Mouse (Mus musculus) neural tube, embryonic 12.5 days (tissue): ENCODE data around the gene 1700066M21Rik. TPM values are rescaled to one million over a fixed set of nuclear protein-coding genes. Genes with fewer than 3 reads are reported as not detected.

Experiments used
- ATAC-seq: fragments of 200-750 bp; cut with Nextera tagmentation; 2 replicates; pipeline ENCODE4 v1.8.0; 2017; ENCODE audit warnings: low read depth, mild to moderate bottlenecking, moderate TSS enrichment, moderate library complexity; ENCODE audit not compliant: low FRiP score
- H3K27ac ChIP-seq: fragments of 300-500 bp; sonication (generic); 2 replicates; pipeline ENCODE4 v1.5.1; 2016
- H3K27me3 ChIP-seq: fragments of 300-500 bp; sonication (generic); replicated peaks from 2 replicates; pipeline ENCODE4 v1.6.1; 2016; ENCODE audit warnings: mild to moderate bottlenecking
- H3K36me3 ChIP-seq: fragments of 300-500 bp; sonication (generic); 2 replicates; pipeline ENCODE4 v1.6.1; 2016; ENCODE audit warnings: mild to moderate bottlenecking
- H3K4me1 ChIP-seq: fragments of 300-500 bp; sonication (generic); 2 replicates; pipeline ENCODE4 v1.6.1; 2016
- H3K4me2 ChIP-seq: fragments of 300-500 bp; sonication (generic); replicated peaks from 2 replicates; pipeline ENCODE4 v1.6.1; 2016; ENCODE audit warnings: mild to moderate bottlenecking
- H3K4me3 ChIP-seq: fragments of 300-500 bp; sonication (generic); 2 replicates; pipeline ENCODE4 v1.5.1; 2016
- H3K9ac ChIP-seq: fragments of 300-500 bp; sonication (generic); 2 replicates; pipeline ENCODE4 v1.6.1; 2016; ENCODE audit warnings: mild to moderate bottlenecking
- H3K9me3 ChIP-seq: fragments of 300-500 bp; sonication (generic); 2 replicates; pipeline ENCODE4 v1.6.1; 2016; ENCODE audit warnings: mild to moderate bottlenecking
- WGBS: fragments of 180-500 bp; shearing (Covaris S2); methylation state at CpG from one replicate; pipeline ENCODE4 v1.1.7; 2016; 5-methylcytosine and 5-hydroxymethylcytosine counted together
- polyA plus RNA-seq: library from polyadenylated mRNA; unstranded; fragments of >200 nt; fragmentation: Nextera tagmentation; extraction: Ambion mirVana; gene quantifications from 2 replicates; pipeline ENCODE4 v1.2.1, GENCODE M21; 2016

1700066M21Rik gene
- 12.3 and 13.9 TPM in 2 replicates for polyA plus RNA-seq

DNA sequence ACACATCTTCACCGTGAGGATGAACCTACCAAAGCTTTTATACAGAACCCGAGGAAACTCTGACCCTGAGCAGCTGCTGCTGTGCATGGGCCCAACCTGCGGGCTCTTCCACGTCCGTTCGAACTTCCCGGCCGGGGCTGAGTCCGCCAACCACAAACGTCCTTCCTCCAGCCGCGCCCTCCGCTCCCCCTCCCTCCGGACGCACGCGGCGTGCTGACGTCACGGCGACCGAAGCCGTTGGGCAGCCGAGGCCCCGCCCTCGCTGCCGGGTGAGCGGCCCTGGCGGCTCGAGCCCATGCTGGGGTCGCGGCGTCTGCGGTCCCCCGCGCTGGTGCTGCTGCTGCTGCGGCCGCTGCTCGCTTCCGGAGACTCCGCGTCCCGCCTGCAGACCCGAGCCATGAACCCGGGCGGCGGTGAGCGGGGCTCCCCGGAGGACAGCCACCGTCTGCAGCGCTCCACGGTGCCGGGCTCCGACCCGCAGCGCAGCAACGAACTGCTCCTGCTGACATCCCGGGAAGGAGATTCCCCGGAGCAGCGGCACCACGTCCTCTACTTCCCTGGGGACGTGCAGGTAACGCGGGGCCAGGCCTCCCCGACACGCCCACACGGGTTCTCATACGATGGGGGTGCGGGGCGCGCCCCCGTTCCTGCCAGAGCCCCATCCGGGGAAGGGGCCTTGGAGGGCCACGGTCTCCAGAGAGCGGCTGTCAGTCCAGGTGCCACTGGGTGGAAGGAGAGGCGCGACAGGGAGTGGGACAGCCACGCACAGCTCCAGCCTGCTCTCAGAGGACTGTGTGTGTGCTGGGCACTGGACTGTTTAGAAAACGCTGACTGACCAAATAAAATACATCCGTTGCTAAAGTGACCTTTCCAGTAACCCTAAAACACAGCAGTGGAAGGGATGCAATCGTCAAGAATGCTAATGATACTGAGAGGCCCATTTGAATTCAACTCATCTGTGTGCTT lies at the start of gene 1700066M21Rik:
TSS of gene 1700066M21Rik (plus strand) at position 245 of the 966 bp plus-strand sequence.
- ATAC-seq = peak; percentile 98
- Histone ChIP-seq H3K36me3 (no peaks in the 10 kb centered on the region), H3K4me2 (peak within 1 kb of the TSS; percentile 91), H3K4me1 (no peaks in the 10 kb centered on the region), H3K9me3 (no peaks in the 10 kb centered on the region), H3K4me3 (peak within 1 kb of the TSS; percentile 86), H3K27ac (peak within 1 kb of the TSS; percentile 62), H3K9ac (peak within 1 kb of the TSS; percentile 86), H3K27me3 (no peaks in the 10 kb centered on the region)
- WGBS = under 1% methylated on average over 81 of the region's 81 CpGs

DNA sequence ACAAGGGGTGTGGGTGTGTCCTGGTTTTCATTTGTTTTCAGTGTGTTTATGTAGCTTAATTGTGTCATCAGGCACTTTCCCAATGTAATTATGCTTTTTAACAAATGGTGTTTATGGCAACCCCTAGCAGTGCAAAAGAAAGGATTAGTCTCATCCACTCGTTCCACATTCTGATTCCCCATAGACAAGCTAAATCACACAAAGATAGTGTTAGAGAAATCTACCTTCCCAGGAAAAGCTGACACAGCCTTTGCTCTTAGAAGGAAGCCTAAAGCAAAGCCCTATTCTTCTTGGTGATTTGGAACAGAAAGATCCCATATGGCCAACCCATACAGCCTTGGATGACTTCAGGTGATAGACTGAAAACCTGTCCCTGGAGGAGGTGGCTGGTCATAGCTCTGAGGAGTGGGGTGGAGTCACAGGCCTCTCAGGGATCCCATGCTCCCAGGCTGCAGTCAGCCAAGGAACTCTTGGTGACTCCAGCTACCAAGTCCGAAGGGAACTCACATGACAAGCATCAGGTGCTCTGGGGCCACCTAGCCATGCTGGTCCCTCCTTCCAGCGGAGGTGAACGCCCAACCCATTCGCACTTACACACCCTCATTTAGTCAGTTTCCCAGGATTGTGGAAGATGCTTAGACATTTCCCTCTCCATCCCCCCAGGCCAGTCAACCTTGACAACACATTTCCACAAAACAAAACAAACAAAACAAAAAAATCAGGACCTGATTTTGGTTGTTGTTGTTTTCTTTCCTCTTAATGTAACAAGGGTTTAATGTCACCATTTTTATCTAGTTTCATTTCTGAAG lies 47.9 kb upstream of the 1700066M21Rik start:
- Histone ChIP-seq H3K4me3 (no peak overlapping the region), H3K27me3 (no peaks in the 10 kb centered on the region), H3K9me3 (no peaks in the 10 kb centered on the region), H3K9ac (no peak overlapping the region), H3K4me1 (no peaks in the 10 kb centered on the region), H3K27ac (no peak overlapping the region), H3K4me2 (no peak overlapping the region), H3K36me3 (no peaks in the 10 kb centered on the region)
- WGBS = 74% methylated on average over 5 of the region's 5 CpGs
- ATAC-seq = no peak

DNA sequence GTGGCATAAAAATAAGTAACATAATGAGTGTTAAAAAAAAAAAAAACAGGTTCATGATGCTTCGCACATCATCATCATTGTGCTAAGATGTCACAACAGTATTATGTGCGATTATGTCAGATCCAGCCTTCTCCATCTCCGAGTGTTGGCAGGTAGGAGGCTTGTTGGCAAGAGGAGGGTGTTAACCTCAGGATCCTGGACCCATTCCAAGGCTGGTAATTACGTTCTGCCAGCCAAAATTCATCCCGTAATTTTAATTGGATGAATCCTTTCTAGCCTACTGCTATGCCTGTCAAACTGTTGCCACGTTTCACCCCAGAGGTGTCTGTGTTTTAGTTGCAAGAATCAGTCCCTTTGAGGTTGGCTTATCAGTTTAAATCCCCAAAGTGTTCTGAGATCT lies 47.2 kb upstream of the 1700066M21Rik start:
- ATAC-seq = no peak
- 90% methylated on average over 6 of the region's 6 CpGs for WGBS
- H3K9me3 ChIP-seq = no peaks in the 10 kb centered on the region
- H3K4me3 ChIP-seq = no peak overlapping the region
- no peaks in the 10 kb centered on the region for H3K4me1 ChIP-seq
- no peaks in the 10 kb centered on the region for H3K36me3 ChIP-seq
- H3K4me2 ChIP-seq = no peak overlapping the region
- no peak overlapping the region for H3K27ac ChIP-seq
- no peak overlapping the region for H3K9ac ChIP-seq
- H3K27me3 ChIP-seq = no peaks in the 10 kb centered on the region

DNA sequence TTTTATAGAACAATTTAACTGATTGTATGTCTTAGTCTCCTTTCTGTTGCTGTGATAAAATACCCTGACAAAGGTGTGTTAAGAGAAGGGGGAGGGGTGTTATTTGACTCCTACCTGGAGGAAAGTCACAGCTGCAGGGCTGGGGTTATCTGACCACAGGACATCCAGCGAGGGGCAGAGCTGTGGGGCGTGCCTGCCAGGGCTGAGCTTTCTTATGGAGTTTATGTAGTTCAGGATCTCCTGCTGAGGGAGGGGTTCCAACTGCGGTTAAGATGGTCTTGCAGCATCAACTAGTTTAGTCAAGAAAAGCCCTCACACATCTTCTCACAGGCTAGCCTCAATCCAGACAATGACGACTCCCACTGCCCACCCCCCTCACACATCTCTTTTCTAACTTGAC lies 45.4 kb upstream of the 1700066M21Rik start:
- no peak overlapping the region for H3K9ac ChIP-seq
- H3K4me2 ChIP-seq = no peak overlapping the region
- WGBS = 33% methylated on average over 4 of the region's 4 CpGs
- no peaks in the 10 kb centered on the region for H3K9me3 ChIP-seq
- H3K4me3 ChIP-seq = no peak overlapping the region
- H3K27ac ChIP-seq = no peak overlapping the region
- ATAC-seq = no peak
- H3K4me1 ChIP-seq = no peaks in the 10 kb centered on the region
- no peaks in the 10 kb centered on the region for H3K36me3 ChIP-seq
- H3K27me3 ChIP-seq = no peaks in the 10 kb centered on the region

DNA sequence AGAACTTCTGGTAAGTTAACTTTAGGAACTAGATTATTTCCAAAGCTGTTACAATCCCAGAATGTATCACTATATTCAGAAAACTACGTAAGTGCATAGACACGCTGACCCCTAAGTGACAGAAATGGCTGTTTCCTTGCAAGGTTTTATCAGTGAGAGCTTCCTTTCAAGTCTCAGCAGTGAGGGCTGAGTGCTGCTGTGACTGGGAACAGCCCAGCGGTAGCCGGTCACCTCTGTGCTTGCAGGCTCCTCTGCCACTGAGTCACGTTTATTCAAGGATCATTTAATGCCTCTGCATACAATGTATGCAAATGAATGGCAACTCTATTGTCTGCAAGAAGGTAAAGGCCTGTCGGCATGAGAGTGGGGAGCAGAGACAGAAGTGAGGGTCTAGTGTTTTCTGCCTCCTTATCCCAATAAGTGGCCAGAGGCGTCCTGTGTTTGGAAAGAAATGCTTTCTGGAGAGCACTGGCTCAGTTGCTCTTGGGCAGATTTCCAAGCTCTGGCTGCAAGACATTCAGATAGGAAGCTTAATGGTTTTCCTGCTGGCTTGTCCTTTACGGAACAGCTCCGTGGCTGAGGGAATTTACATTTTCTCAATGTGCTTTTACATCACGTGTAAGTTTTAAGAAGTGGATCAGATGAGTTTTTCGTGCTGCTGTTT lies 43.7 kb upstream of the 1700066M21Rik start:
- Histone ChIP-seq H3K9ac (no peak overlapping the region), H3K4me2 (no peak overlapping the region), H3K9me3 (no peaks in the 10 kb centered on the region), H3K4me1 (no peaks in the 10 kb centered on the region), H3K27me3 (no peaks in the 10 kb centered on the region), H3K4me3 (no peak overlapping the region), H3K27ac (no peak overlapping the region), H3K36me3 (no peaks in the 10 kb centered on the region)
- WGBS = 38% methylated on average over 11 of the region's 11 CpGs
- ATAC-seq = no peak

DNA sequence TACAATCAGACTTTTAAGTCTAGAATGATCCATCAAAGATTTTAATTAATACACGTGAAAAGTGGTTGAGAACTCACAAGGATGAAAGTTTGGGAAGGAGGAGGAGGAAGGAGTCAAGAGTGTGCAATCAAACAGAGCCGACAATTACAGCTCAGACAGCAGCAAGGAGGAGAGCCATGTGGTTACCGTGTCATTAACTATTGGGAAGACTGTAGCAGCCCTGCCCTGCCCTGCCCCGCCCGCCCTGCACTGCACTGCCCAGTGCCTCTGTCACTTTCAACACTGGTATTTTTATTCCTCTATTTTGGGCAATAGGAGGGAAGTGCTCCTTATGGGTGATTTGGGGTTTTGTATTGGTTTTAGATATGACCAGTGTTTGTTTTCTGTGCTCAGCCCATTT lies 42.2 kb upstream of the 1700066M21Rik start:
- Histone ChIP-seq H3K27me3 (no peaks in the 10 kb centered on the region), H3K27ac (no peak overlapping the region), H3K4me1 (no peaks in the 10 kb centered on the region), H3K9me3 (no peaks in the 10 kb centered on the region), H3K36me3 (no peaks in the 10 kb centered on the region), H3K4me3 (no peak overlapping the region), H3K9ac (no peak overlapping the region), H3K4me2 (no peak overlapping the region)
- ATAC-seq = no peak
- 47% methylated on average over 5 of the region's 5 CpGs for WGBS

DNA sequence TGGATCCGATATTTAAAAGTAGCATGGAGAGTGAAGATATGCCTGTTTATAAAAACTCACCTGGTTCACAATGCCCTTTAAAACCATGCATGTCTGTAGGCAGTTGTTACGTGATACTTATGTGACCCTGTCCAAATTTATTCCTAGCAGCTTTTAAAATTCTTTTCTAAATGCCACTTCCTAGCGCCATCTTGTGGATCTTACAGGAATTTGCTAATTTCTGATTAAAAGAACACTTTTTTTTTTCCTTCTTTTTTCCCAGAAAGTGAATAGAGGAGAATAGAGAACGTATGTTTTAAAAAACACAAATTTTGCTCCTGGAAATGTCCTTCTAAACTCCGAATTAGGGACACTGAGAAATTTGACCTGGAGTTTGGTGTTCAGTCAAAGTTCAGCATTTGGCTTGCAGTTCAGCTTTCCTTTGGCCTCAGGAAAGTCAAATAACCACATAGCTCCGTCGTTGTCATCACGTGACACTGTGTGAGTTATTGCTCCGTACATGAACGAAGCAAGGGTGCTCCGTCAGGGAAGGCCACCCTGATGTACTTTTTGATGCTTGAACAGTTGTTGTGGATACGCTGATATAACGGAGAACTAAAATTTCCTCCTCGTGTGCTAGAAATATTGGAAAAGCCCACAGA lies 38.1 kb upstream of the 1700066M21Rik start:
- no peak overlapping the region for H3K9ac ChIP-seq
- no peaks in the 10 kb centered on the region for H3K9me3 ChIP-seq
- no peak for ATAC-seq
- no peak overlapping the region for H3K27ac ChIP-seq
- H3K4me1 ChIP-seq = no peaks in the 10 kb centered on the region
- no peaks in the 10 kb centered on the region for H3K36me3 ChIP-seq
- no peak overlapping the region for H3K4me2 ChIP-seq
- H3K27me3 ChIP-seq = no peaks in the 10 kb centered on the region
- H3K4me3 ChIP-seq = no peak overlapping the region
- WGBS = 55% methylated on average over 14 of the region's 14 CpGs

DNA sequence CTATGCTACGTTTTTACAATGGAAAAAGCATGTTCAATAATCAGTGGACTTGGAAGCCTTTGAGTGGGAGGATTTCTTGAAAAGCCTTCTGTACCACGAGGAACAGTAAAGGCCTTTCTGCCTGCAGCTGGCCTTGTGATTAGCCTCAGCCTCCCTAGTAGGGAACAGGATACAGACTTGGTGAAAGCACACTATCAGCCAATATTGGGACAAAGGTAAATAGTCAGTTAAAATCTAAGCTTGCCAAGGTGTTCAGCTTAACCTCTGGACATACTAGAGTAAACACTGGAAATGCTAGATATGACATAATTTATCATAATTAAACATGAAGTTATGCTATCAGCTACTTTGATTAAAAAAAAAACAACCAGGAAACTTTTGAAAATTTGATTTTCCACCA lies 36.2 kb upstream of the 1700066M21Rik start:
- Histone ChIP-seq H3K27ac (no peak overlapping the region), H3K4me1 (no peaks in the 10 kb centered on the region), H3K27me3 (no peaks in the 10 kb centered on the region), H3K9ac (no peak overlapping the region), H3K4me2 (no peak overlapping the region), H3K9me3 (no peaks in the 10 kb centered on the region), H3K4me3 (no peak overlapping the region), H3K36me3 (no peaks in the 10 kb centered on the region)
- WGBS = 24% methylated on average over 2 of the region's 2 CpGs
- ATAC-seq = no peak

DNA sequence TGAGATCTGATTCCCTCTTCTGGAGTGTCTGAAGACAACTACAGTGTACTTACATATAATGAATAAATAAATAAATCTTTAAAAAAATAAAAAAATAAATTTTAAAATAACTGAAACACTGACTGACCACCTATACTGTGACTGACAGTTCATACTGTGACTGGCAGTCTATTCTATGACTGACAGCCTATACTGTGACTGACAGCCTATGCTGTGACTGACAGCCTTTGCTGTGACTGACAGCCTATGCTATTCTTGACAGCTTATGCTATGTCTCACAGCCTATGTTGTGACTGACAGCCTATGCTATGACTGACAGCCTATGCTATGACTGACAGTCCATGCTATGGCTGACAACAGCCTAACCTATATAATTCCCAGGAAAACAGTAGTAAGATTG lies 29.9 kb upstream of the 1700066M21Rik start:
- no peak overlapping the region for H3K4me2 ChIP-seq
- no peaks in the 10 kb centered on the region for H3K4me1 ChIP-seq
- H3K4me3 ChIP-seq = no peak overlapping the region
- no peak for ATAC-seq
- H3K36me3 ChIP-seq = no peaks in the 10 kb centered on the region
- H3K9ac ChIP-seq = no peak overlapping the region
- no peaks in the 10 kb centered on the region for H3K9me3 ChIP-seq
- H3K27ac ChIP-seq = no peak overlapping the region
- no peaks in the 10 kb centered on the region for H3K27me3 ChIP-seq

DNA sequence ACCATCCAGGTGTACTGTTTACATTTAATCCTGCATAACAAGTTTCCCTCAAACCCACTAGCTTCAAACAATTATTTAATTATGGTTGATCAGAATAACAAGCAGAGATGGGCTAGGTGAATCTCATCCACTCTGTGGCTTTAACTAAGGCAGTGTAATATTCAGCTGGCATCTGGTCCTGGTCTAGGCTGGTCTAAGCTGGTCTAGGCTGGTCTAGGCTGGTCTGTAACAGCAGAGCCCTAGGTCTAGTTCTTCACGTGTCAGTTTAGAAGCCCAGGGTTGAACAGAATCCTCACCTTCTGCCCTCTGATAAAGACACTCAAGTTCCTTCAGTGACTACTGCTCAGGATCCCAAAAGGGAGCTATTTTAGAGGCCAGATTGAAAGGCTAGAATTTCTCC lies 25.5 kb upstream of the 1700066M21Rik start:
- H3K36me3 ChIP-seq = no peaks in the 10 kb centered on the region
- H3K27ac ChIP-seq = no peak overlapping the region
- no peaks in the 10 kb centered on the region for H3K9me3 ChIP-seq
- H3K4me3 ChIP-seq = no peak overlapping the region
- no peaks in the 10 kb centered on the region for H3K27me3 ChIP-seq
- no peaks in the 10 kb centered on the region for H3K4me1 ChIP-seq
- H3K9ac ChIP-seq = no peak overlapping the region
- H3K4me2 ChIP-seq = no peak overlapping the region
- no peak for ATAC-seq
- WGBS = 74% methylated on average over 1 of the region's 1 CpGs

DNA sequence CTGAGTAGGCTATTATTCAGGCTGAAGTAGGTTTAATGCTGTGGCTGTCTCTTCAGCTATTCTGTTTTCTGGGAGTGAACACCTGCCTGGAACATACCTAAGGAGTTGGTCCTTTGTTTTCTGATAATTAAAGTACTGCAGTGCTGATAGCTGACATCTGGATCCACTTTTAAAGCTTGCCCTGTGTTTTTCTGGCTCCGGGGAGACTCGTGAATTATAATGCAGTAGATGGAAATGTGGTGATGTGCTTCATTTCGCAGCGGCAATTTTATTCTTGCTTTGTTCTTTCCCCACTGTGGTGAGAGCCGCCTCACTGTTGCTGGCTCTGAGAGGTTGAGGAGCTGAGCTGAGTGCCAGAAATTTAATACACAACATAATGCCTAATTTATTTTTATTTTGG lies 18.9 kb upstream of the 1700066M21Rik start:
- Histone ChIP-seq H3K9ac (no peak overlapping the region), H3K4me3 (no peak overlapping the region), H3K36me3 (no peaks in the 10 kb centered on the region), H3K27ac (no peak overlapping the region), H3K9me3 (no peaks in the 10 kb centered on the region), H3K4me1 (no peaks in the 10 kb centered on the region), H3K27me3 (no peaks in the 10 kb centered on the region), H3K4me2 (no peak overlapping the region)
- WGBS = 79% methylated on average over 5 of the region's 5 CpGs
- no peak for ATAC-seq

DNA sequence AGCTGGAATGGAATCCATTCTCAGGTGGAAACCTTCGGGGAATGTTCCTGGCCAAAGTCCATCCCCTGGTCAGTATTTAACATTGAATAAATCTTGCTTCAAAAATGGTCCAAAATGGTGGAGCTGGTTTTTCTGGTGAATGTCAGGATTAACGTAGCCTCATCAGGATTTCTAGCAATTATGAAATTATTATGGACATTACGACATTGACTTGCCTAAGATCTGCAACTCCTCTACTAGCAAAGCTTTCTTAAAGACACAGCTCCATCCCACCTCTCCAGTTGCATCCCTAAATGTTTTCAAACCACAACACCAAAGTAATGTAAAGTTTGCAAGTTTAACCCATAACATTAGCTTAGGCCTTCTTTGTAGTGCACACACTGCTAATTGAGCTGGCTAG lies 10.0 kb upstream of the 1700066M21Rik start:
- ATAC-seq = no peak
- H3K4me1 ChIP-seq = no peaks in the 10 kb centered on the region
- no peaks in the 10 kb centered on the region for H3K9me3 ChIP-seq
- no peaks in the 10 kb centered on the region for H3K36me3 ChIP-seq
- WGBS = 92% methylated on average over 3 of the region's 3 CpGs
- no peaks in the 10 kb centered on the region for H3K27me3 ChIP-seq
- no peak overlapping the region for H3K4me2 ChIP-seq
- H3K27ac ChIP-seq = no peak overlapping the region
- H3K4me3 ChIP-seq = no peak overlapping the region
- H3K9ac ChIP-seq = no peak overlapping the region
